Mouse (Mus musculus) forebrain, embryonic 10.5 days (tissue): Measurements from ENCODE around the gene Foxo3. TPM values are rescaled to one million over a fixed set of nuclear protein-coding genes. Genes with fewer than 3 reads are reported as not detected.

Source experiments
- DNase-seq: peaks from one replicate; pipeline ENCODE4 v3.0.0-alpha.2; 2017; ENCODE audit warnings: low spot score; ENCODE audit errors: extremely low spot score
- H3K27ac ChIP-seq: fragments of 300-500 bp; sonication (generic); 2 replicates; pipeline ENCODE4 v1.5.1; 2016; ENCODE audit warnings: mild to moderate bottlenecking
- H3K27me3 ChIP-seq: fragments of 300-500 bp; sonication (generic); 2 replicates; pipeline ENCODE4 v1.6.1; 2016; ENCODE audit warnings: mild to moderate bottlenecking; ENCODE audit not compliant: poor library complexity, severe bottlenecking
- H3K36me3 ChIP-seq: fragments of 300-500 bp; sonication (generic); replicated peaks from 2 replicates; pipeline ENCODE4 v1.6.1; 2016; ENCODE audit warnings: mild to moderate bottlenecking, moderate library complexity
- H3K4me1 ChIP-seq: fragments of 300-500 bp; sonication (generic); 2 replicates; pipeline ENCODE4 v1.6.1; 2016
- H3K4me3 ChIP-seq: fragments of 300-500 bp; sonication (generic); 2 replicates; pipeline ENCODE4 v1.5.1; 2016; ENCODE audit warnings: mild to moderate bottlenecking, moderate library complexity
- H3K9me3 ChIP-seq: fragments of 300-500 bp; sonication (generic); 2 replicates; pipeline ENCODE4 v1.6.1; 2016; ENCODE audit warnings: mild to moderate bottlenecking, moderate library complexity
- WGBS: fragments of 180-500 bp; shearing (Covaris S2); methylation state at CpG from one replicate; pipeline ENCODE4 v1.1.7; 2016; 5-methylcytosine and 5-hydroxymethylcytosine counted together
- polyA plus RNA-seq: library from polyadenylated mRNA; unstranded; fragments of >200 nt; fragmentation: Nextera tagmentation; extraction: Ambion mirVana; gene quantifications from 2 replicates; pipeline ENCODE4 v1.2.1, GENCODE M21; 2016

Foxo3 gene
- polyA plus RNA-seq, 1 experiment from 2014 or later, result 2.3 TPM

DNA sequence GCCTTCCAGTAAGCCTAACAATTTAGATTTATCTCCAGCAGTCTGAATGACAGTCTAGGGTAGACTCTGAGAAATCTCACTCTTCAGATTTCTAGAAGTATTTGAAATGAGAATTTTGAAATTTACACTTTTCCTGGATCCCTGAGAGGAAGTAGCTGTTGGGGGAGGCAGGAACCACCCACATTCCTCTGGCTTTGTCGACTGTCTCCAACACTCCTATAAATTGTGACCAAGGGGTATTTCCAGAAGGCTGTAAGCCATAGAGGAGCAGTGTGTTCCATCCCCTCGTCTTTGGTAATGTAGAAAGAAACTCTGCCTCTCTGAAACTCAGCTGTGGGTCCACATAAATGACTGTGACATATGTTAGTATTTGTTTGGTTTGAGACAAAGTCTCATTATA lies 132.4 kb downstream of the Foxo3 start:
- Histone ChIP-seq H3K36me3 (no peaks in the 10 kb centered on the region), H3K27ac (no peak overlapping the region), H3K27me3 (no peaks in the 10 kb centered on the region), H3K4me3 (no peak overlapping the region), H3K4me1 (no peaks in the 10 kb centered on the region), H3K9me3 (no peaks in the 10 kb centered on the region)
- 59% methylated on average over 2 of the region's 2 CpGs for WGBS
- no peak for DNase-seq

DNA sequence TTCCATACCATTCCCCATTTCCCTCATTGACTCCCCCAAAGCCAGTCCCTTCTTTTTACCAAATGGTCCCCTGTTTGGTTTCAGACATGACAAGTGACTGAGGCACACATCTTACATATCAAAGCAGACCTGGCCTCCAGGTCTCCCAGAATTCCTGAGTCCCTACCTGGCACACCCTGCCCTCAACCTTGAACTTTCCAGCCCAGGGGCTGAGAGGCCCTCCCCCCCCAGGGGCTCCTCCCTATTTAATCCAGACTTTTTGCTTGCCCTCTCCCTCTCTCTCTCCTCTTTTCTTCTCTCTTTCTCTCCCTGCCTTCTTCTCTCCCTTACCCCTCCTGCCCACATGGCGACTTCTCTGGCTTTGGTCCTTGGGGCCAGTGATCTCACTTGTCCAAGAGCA lies 133.8 kb downstream of the Foxo3 start:
- H3K9me3 ChIP-seq, result no peaks in the 10 kb centered on the region
- 88% methylated on average over 1 of the region's 1 CpGs for WGBS
- H3K4me1 ChIP-seq, result no peaks in the 10 kb centered on the region
- H3K36me3 ChIP-seq, result no peaks in the 10 kb centered on the region
- H3K27ac ChIP-seq, result no peak overlapping the region
- no peak for DNase-seq
- H3K27me3 ChIP-seq, result no peaks in the 10 kb centered on the region
- H3K4me3 ChIP-seq, result no peak overlapping the region

DNA sequence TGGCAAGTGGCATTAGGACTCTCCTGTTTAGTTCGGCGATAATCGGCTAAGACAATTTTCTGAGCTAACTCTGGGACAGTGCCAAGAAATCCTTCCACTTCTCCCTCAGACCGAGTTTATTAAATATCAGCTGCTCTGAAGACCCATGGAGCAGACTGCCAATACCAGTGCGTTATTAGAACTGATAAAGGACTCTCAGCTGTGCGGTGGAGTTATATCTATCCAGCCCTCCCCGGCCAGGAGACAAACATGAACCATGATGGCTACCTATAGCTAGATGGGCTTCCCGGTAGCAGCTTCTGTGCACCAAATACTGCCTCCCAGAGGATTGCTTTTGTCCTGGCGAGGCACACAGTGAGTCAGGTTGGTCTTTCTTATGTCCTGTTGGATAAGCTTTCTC lies 134.5 kb downstream of the Foxo3 start:
- H3K9me3 ChIP-seq, result no peaks in the 10 kb centered on the region
- no peaks in the 10 kb centered on the region for H3K36me3 ChIP-seq
- DNase-seq, result no peak
- H3K27ac ChIP-seq, result no peak overlapping the region
- no peak overlapping the region for H3K4me3 ChIP-seq
- WGBS, result 84% methylated on average over 9 of the region's 9 CpGs
- H3K4me1 ChIP-seq, result no peaks in the 10 kb centered on the region
- H3K27me3 ChIP-seq, result no peaks in the 10 kb centered on the region

DNA sequence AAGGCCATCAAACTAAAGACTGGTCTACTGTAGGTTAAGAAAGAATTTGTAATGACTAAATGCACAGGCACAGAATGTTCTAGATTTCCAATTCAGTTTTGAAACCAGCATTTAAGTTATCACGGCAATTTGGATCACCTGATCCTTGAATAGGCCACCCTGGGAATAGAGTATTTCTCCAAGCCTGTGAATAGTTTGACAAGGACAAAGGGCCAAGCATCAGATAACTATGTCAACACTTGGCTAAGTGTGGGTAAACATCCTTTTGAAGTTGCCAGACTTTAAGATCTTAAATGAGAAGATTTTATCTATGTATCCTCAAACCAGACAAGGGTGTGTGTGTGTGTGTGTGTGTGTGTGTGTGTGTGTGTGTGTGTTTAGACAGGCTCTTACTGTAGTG lies 136.8 kb downstream of the Foxo3 start:
- 92% methylated on average over 1 of the region's 1 CpGs for WGBS
- DNase-seq, result no peak
- peaks cover 7% of the 10 kb centered on the region; the same call in 1 of the 2 replicates for H3K4me1 ChIP-seq
- no peak overlapping the region for H3K27ac ChIP-seq
- H3K4me3 ChIP-seq, result no peak overlapping the region
- H3K9me3 ChIP-seq, result no peaks in the 10 kb centered on the region
- no peaks in the 10 kb centered on the region for H3K36me3 ChIP-seq
- no peaks in the 10 kb centered on the region for H3K27me3 ChIP-seq

DNA sequence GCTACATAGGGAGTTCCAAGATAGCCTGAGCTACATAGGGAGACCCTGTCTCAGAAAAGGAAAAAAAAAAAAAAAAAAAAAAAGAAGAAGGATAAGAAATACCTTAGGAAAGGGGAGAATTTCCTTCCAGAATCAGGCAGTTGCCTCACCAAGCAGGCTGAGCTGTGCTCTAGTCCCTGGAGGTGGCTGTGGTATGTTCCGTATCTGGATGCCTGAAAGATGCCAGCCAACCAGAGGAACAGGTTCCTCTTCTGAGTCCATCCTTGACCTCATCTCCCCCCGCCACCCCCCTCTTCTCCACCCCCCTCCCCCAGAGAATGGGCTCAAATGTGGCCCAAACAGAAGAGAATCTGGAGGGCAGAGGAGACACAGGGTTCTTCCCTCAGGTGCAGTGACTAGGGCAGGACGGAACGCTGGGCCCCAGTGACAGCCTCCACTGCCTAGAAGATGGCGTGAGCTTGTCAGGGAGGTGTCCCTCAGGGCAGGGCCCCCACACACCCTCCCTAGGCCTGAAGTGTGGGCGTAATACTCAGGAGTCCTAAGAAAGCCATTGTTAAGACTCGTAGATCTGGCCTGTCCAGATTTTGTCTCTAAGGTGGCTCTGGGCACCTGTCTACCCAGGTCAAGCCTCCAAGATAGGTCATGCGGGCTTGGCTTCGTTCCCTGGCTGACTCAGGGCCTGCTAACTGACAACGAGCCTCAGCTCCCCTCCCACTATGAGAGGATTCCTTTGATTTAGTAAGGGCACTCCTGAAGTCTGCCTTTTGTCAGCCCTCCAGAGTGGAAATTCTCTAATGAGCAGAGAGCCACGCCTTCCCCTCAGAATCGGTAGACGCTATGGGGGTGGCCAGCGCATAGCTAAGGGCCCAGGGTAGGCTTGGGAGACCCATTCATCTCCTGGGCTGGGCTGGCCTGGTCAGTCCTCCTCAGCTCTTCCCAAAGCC lies 141.5 kb downstream of the Foxo3 start:
- H3K4me3 ChIP-seq, result no peak overlapping the region
- H3K4me1 ChIP-seq, result peaks cover 10% of the 10 kb centered on the region; the same call in 1 of the 2 replicates
- whole genome bisulfite sequencing, result 79% methylated on average over 14 of the region's 14 CpGs
- H3K27ac ChIP-seq, result no peak overlapping the region
- H3K36me3 ChIP-seq, result no peaks in the 10 kb centered on the region
- no peaks in the 10 kb centered on the region for H3K9me3 ChIP-seq
- DNase-seq, result no peak
- no peaks in the 10 kb centered on the region for H3K27me3 ChIP-seq

Other genes starting within 250 kb of the Foxo3 start
- gene Afg1l, start 201.8 kb upstream of the Foxo3 start, polyA plus RNA-seq, result 3.6 TPM in 2 replicates
- gene Snx3, start 225.3 kb upstream of the Foxo3 start, polyA plus RNA-seq, result 260 and 270 TPM in 2 replicates